Mouse (Mus musculus): ENCODE results near the gene Neu1. TPM values are rescaled to one million over a fixed set of nuclear protein-coding genes. Genes with fewer than 3 reads are reported as not detected.
"Not testable (repeated sequence)": the region's sequence is repeated elsewhere in the genome, so short reads cannot be mapped to it uniquely, and the experiment has no call there.

The Neu1 gene
- polyA plus RNA-seq, 1 experiment from 2014 or later = 21.5 TPM

- H3K27ac ChIP-seq (ENCODE audit: poor library complexity, severe bottlenecking); H3K4me3 ChIP-seq: not testable (repeated sequence)
- 65% methylated on average over 9 of the region's 9 CpGs for WGBS
Measured at GRCm38 (mm10) chr17:34948721-34949552, 17.9 kb downstream of the Neu1 start.

GRCm38 (mm10) chr17:34949553-34949969 is 18.5 kb downstream of the Neu1 start:
- 0 out of 2 replicates have a peak overlapping the region, but pooled peaks have one; percentile 23 for H3K27ac ChIP-seq (ENCODE audit: poor library complexity, severe bottlenecking)
- peaks cover 14% of the 10 kb centered on the region for H3K4me1 ChIP-seq (replicated peaks)
- H3K36me3 ChIP-seq = peaks cover 23% of the 10 kb centered on the region
- H3K9ac ChIP-seq = no peak overlapping the region
- H3K4me3 ChIP-seq = no peak overlapping the region
- ATAC-seq (ENCODE audit: insufficient number of reproducible peaks, low FRiP score) = no peak
- 39% methylated on average over 4 of the region's 4 CpGs for WGBS
- H3K4me2 ChIP-seq = no peak overlapping the region
- no peaks in the 10 kb centered on the region for H3K27me3 ChIP-seq (replicated peaks)
- H3K9me3 ChIP-seq (replicated peaks) = no peaks in the 10 kb centered on the region

More at GRCm38 (mm10) chr17:34948721-34949552, 17.9 kb downstream of the Neu1 start:
- not testable (repeated sequence) for H3K4me2 ChIP-seq; H3K9ac ChIP-seq; ATAC-seq (ENCODE audit: insufficient number of reproducible peaks, low FRiP score); H3K9me3 ChIP-seq (replicated peaks); H3K27me3 ChIP-seq (replicated peaks)
- Histone ChIP-seq H3K36me3 (peaks cover 23% of the 10 kb centered on the region), H3K4me1 (replicated peaks) (peaks cover 18% of the 10 kb centered on the region)

- Histone ChIP-seq H3K4me1 (replicated peaks) (peaks cover 14% of the 10 kb centered on the region), H3K4me3 (peak overlapping the region; percentile 94), H3K36me3 (peaks cover 23% of the 10 kb centered on the region), H3K9ac (peak overlapping the region; percentile 99), H3K27me3 (replicated peaks) (peaks cover 7% of the 10 kb centered on the region; the same call in 1 of the 2 replicates), H3K9me3 (replicated peaks) (no peaks in the 10 kb centered on the region), H3K27ac (ENCODE audit: poor library complexity, severe bottlenecking) (peak overlapping the region; percentile 77), H3K4me2 (peak overlapping the region; percentile 91)
- 38% methylated on average over 10 of the region's 10 CpGs for WGBS
- ATAC-seq (ENCODE audit: insufficient number of reproducible peaks, low FRiP score) = no peak
Measured at GRCm38 (mm10) chr17:34950514-34951455, 19.7 kb downstream of the Neu1 start.

- peak overlapping the region; percentile 77 for H3K27ac ChIP-seq (ENCODE audit: poor library complexity, severe bottlenecking)
- peaks cover 23% of the 10 kb centered on the region for H3K36me3 ChIP-seq
- under 1% methylated on average over 29 of the region's 29 CpGs for WGBS
- peak overlapping the region; percentile 94 for H3K4me3 ChIP-seq
- H3K9ac ChIP-seq = peak overlapping the region; percentile 99
- no peak for ATAC-seq (ENCODE audit: insufficient number of reproducible peaks, low FRiP score)
- peaks cover 11% of the 10 kb centered on the region; the same call in 1 of the 2 replicates for H3K27me3 ChIP-seq (replicated peaks)
- peak overlapping the region; percentile 91 for H3K4me2 ChIP-seq
- H3K4me1 ChIP-seq (replicated peaks) = peaks cover 14% of the 10 kb centered on the region
- no peaks in the 10 kb centered on the region for H3K9me3 ChIP-seq (replicated peaks)
Measured at GRCm38 (mm10) chr17:34951636-34952377, 20.8 kb downstream of the Neu1 start.

GRCm38 (mm10) chr17:34952378-34953040 is 21.5 kb downstream of the Neu1 start:
- under 1% methylated on average over 23 of the region's 23 CpGs for WGBS
- H3K9ac ChIP-seq = peak overlapping the region; percentile 99
- H3K36me3 ChIP-seq = peaks cover 23% of the 10 kb centered on the region
- peak overlapping the region; percentile 77 for H3K27ac ChIP-seq (ENCODE audit: poor library complexity, severe bottlenecking)
- H3K4me2 ChIP-seq = peak overlapping the region; percentile 91
- H3K27me3 ChIP-seq (replicated peaks) = peaks cover 13% of the 10 kb centered on the region; the same call in 1 of the 2 replicates
- H3K4me3 ChIP-seq = peak overlapping the region; percentile 94
- H3K4me1 ChIP-seq (replicated peaks) = peaks cover 14% of the 10 kb centered on the region
- peak; percentile 83 for ATAC-seq (ENCODE audit: insufficient number of reproducible peaks, low FRiP score)
- no peaks in the 10 kb centered on the region for H3K9me3 ChIP-seq (replicated peaks)

GRCm38 (mm10) chr17:34953258-34953657 is 22.2 kb downstream of the Neu1 start:
- WGBS = 84% methylated on average over 3 of the region's 3 CpGs
- no peak for ATAC-seq (ENCODE audit: insufficient number of reproducible peaks, low FRiP score)
- Histone ChIP-seq H3K4me3 (no peak overlapping the region), H3K27me3 (replicated peaks) (peaks cover 13% of the 10 kb centered on the region; the same call in 1 of the 2 replicates), H3K36me3 (peaks cover 23% of the 10 kb centered on the region), H3K9ac (no peak overlapping the region), H3K4me2 (peak overlapping the region; percentile 91; the same call in 1 of the 2 replicates), H3K27ac (ENCODE audit: poor library complexity, severe bottlenecking) (no peak overlapping the region), H3K4me1 (replicated peaks) (peaks cover 14% of the 10 kb centered on the region), H3K9me3 (replicated peaks) (no peaks in the 10 kb centered on the region)

- WGBS = 84% methylated on average over 4 of the region's 4 CpGs
Measured at GRCm38 (mm10) chr17:34953904-34954303, 22.9 kb downstream of the Neu1 start.

GRCm38 (mm10) chr17:34954831-34955230 is 23.8 kb downstream of the Neu1 start:
- H3K4me1 ChIP-seq (replicated peaks) = peaks cover 14% of the 10 kb centered on the region
- no peak overlapping the region for H3K9ac ChIP-seq
- no peak for ATAC-seq (ENCODE audit: insufficient number of reproducible peaks, low FRiP score)
- no peak overlapping the region for H3K27ac ChIP-seq (ENCODE audit: poor library complexity, severe bottlenecking)
- H3K4me2 ChIP-seq = no peak overlapping the region
- H3K36me3 ChIP-seq = peaks cover 17% of the 10 kb centered on the region
- WGBS = 80% methylated on average over 4 of the region's 4 CpGs
- peaks cover 13% of the 10 kb centered on the region; the same call in 1 of the 2 replicates for H3K27me3 ChIP-seq (replicated peaks)
- H3K4me3 ChIP-seq = no peak overlapping the region
- no peaks in the 10 kb centered on the region for H3K9me3 ChIP-seq (replicated peaks)

More at GRCm38 (mm10) chr17:34953904-34954303, 22.9 kb downstream of the Neu1 start:
- peaks cover 13% of the 10 kb centered on the region; the same call in 1 of the 2 replicates for H3K27me3 ChIP-seq (replicated peaks)
- H3K4me2 ChIP-seq = no peak overlapping the region
- no peaks in the 10 kb centered on the region for H3K9me3 ChIP-seq (replicated peaks)
- H3K36me3 ChIP-seq = peaks cover 23% of the 10 kb centered on the region
- H3K9ac ChIP-seq = no peak overlapping the region
- no peak overlapping the region for H3K4me3 ChIP-seq
- no peak overlapping the region for H3K27ac ChIP-seq (ENCODE audit: poor library complexity, severe bottlenecking)
- ATAC-seq (ENCODE audit: insufficient number of reproducible peaks, low FRiP score) = no peak
- peaks cover 14% of the 10 kb centered on the region for H3K4me1 ChIP-seq (replicated peaks)

GRCm38 (mm10) chr17:34955884-34956283 is 24.8 kb downstream of the Neu1 start:
- 72% methylated on average over 3 of the region's 3 CpGs for WGBS
- H3K27me3 ChIP-seq (replicated peaks) = peaks cover 13% of the 10 kb centered on the region; the same call in 1 of the 2 replicates

GRCm38 (mm10) chr17:34956340-34956739 is 25.3 kb downstream of the Neu1 start:
- Histone ChIP-seq H3K36me3 (peaks cover 2% of the 10 kb centered on the region; the same call in 1 of the 2 replicates), H3K4me1 (replicated peaks) (peaks cover 6% of the 10 kb centered on the region), H3K4me2 (no peak overlapping the region), H3K9ac (no peak overlapping the region), H3K4me3 (no peak overlapping the region), H3K27ac (ENCODE audit: poor library complexity, severe bottlenecking) (no peak overlapping the region), H3K27me3 (replicated peaks) (peaks cover 13% of the 10 kb centered on the region; the same call in 1 of the 2 replicates), H3K9me3 (replicated peaks) (no peaks in the 10 kb centered on the region)
- WGBS = 35% methylated on average over 1 of the region's 1 CpGs
- ATAC-seq (ENCODE audit: insufficient number of reproducible peaks, low FRiP score) = no peak

More at GRCm38 (mm10) chr17:34955884-34956283, 24.8 kb downstream of the Neu1 start:
- H3K9ac ChIP-seq = no peak overlapping the region
- H3K27ac ChIP-seq (ENCODE audit: poor library complexity, severe bottlenecking) = no peak overlapping the region
- no peak overlapping the region for H3K4me3 ChIP-seq
- H3K9me3 ChIP-seq (replicated peaks) = no peaks in the 10 kb centered on the region
- no peak overlapping the region for H3K4me2 ChIP-seq
- no peak for ATAC-seq (ENCODE audit: insufficient number of reproducible peaks, low FRiP score)
- H3K4me1 ChIP-seq (replicated peaks) = peaks cover 10% of the 10 kb centered on the region
- peaks cover 6% of the 10 kb centered on the region for H3K36me3 ChIP-seq

Measured in heart, embryonic 12.5 days (tissue).